Mouse (Mus musculus) kidney, postnatal 10 days (tissue): ENCODE measurements around the gene Vmn1r226.

Source experiments
- DNase-seq: peaks from one replicate; pipeline ENCODE4 v3.0.0; 2021; ENCODE audit warnings: mixed read lengths

Vmn1r226 gene

DNA sequence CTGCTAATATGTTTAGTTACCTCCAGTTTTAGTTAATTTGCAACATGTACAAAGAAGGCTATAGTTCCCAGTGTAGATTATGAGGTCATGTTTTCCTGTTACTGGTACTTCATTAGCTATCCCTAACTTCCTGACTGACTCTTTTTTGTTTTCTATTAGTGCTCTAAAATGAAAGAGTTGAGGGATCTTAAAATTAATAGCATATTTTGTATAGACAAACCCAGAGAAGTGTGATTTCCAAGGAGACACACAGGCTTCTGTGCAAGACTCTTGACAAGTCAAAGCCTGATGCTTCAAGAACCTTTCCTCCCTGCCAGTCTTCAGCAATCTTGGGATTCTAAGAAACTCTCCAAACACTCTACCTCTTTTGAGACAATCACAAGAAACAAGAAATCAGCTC, at the start of gene Vmn1r226:
Gene Vmn1r226, plus strand, starts transcription at position 301 of the 400 bp plus-strand sequence.
- no peak for DNase-seq

DNA sequence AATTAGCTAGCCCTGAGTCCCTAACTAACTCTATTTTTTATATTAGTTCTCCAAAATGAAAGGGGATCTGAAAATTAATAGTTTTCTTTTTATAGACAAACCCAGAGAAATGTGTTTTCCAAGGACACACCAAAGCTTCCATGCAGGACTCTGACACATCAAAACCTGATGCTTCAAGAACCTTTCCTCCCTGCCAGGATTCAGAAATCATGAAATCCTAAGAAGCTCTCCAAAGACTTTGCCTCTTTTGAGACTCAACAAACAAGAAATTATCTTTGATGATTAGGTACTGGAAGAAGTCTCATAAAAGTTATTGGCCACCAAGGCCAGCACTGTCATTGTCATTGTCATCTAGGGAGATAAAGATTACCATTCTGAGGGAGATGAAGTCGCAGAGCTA, 46.9 kb downstream of the Vmn1r226 start, which contains the start of gene Vmn1r227:
Gene Vmn1r227, plus strand, starts transcription at position 301 of the 400 bp plus-strand sequence.
- DNase-seq, result no peak
